8 mouse cellular contexts compared by ENCODE assay signal in the genomic region with DNA sequence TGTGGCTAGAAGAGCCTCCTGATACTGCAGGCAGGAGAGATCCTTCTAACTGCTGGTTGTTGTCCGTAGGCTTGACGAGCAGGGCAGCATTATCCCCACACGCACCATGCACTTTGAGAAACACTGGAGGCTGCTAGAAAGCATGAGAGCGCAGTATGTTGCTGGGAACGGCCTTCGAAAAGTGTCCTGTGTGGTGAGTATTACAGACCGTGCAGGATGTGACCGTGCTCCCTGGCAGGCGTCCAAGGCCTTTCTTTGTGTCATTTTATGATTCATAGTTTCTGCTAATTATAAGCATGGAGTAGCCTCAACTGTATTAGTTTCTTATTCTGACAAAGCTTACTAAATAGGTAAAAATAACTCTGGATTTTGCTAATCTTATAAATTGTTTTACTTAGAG. TPM values are rescaled to one million over a fixed set of nuclear protein-coding genes. Genes with fewer than 3 reads are reported as not detected.
A peak's percentile ranks its signal among the peaks of the same experiment; 100 is the strongest.
DNase-seq lines count a peak whose midpoint lies in the region; ATAC-seq and TF ChIP-seq lines count a peak whose summit lies in the region.

No protein-coding gene starts in this region.

- TF ChIP-seq CTCF in brain, embryonic 14.5 days (IDR thresholded peaks at IDR 0.05; ENCODE audit: borderline replicate concordance, extremely low read depth, insufficient read depth, insufficient read length) = no peak
- TF ChIP-seq CTCF in lung, postnatal 0 days (IDR thresholded peaks at IDR 0.05) = no peak

- TF ChIP-seq POLR2A in brain, embryonic 14.5 days (IDR thresholded peaks at IDR 0.05; ENCODE audit: borderline replicate concordance, extremely low read depth, insufficient read depth, insufficient read length, poor library complexity, severe bottlenecking) = no peak

- peaks cover 49% of the 10 kb centered on the region; the same call in 1 of the 2 replicates for H3K36me3 ChIP-seq in lung, postnatal 0 days (ENCODE audit: insufficient read depth, low read length)
- H3K36me3 ChIP-seq in hindbrain, embryonic 14.5 days (replicated peaks; ENCODE audit: control insufficient read depth, insufficient read depth) = peaks cover 84% of the 10 kb centered on the region

- TF ChIP-seq EP300 in lung, postnatal 0 days (IDR thresholded peaks at IDR 0.05) = no peak

- H3K4me3 ChIP-seq in lung, postnatal 0 days (ENCODE audit: low read depth, low read length) = no peak overlapping the region
- H3K4me3 ChIP-seq in hindbrain, embryonic 14.5 days (replicated peaks; ENCODE audit: low read length) = no peak overlapping the region

- H3K9ac ChIP-seq in lung, postnatal 0 days (replicated peaks; ENCODE audit: low read depth) = no peak overlapping the region
- H3K9ac ChIP-seq in hindbrain, embryonic 14.5 days = no peak overlapping the region

- no peak overlapping the region for H3K4me2 ChIP-seq in lung, postnatal 0 days (replicated peaks; ENCODE audit: low read depth, low read length)
- no peak overlapping the region for H3K4me2 ChIP-seq in hindbrain, embryonic 14.5 days (replicated peaks)

- peak overlapping the region; percentile 5; the same call in 1 of the 2 replicates for H3K27ac ChIP-seq in lung, postnatal 0 days (ENCODE audit: low read length)
- no peak overlapping the region for H3K27ac ChIP-seq in hindbrain, embryonic 14.5 days

- DNase-seq in right cerebral cortex, adult 18-20 months = peak; percentile 21
- no peak for DNase-seq in right cerebral cortex, postnatal 4 days
- peak; percentile 9 for DNase-seq in brain, embryonic 14.5 days (ENCODE audit: low read depth)
- peak; percentile 74 for DNase-seq in heart, postnatal 14 days
- DNase-seq in lung, postnatal 0 days (ENCODE audit: low spot score) = peak; percentile 68
- no peak for DNase-seq in hindbrain, embryonic 14.5 days (ENCODE audit: low spot score)
- no peak for DNase-seq in thymus, postnatal 4 days

- no peaks in the 10 kb centered on the region for H3K27me3 ChIP-seq in lung, postnatal 0 days (replicated peaks; ENCODE audit: insufficient read depth, low read length)
- H3K27me3 ChIP-seq in hindbrain, embryonic 14.5 days (ENCODE audit: control insufficient read depth, insufficient read depth, low read length) = no peaks in the 10 kb centered on the region

- no peaks in the 10 kb centered on the region for H3K9me3 ChIP-seq in lung, postnatal 0 days (ENCODE audit: low read length)
- H3K9me3 ChIP-seq in hindbrain, embryonic 14.5 days (ENCODE audit: control insufficient read depth, low read length) = no peaks in the 10 kb centered on the region

- H3K4me1 ChIP-seq in lung, postnatal 0 days (ENCODE audit: insufficient read depth, low read depth, low read length) = no peaks in the 10 kb centered on the region
- H3K4me1 ChIP-seq in hindbrain, embryonic 14.5 days (replicated peaks; ENCODE audit: control insufficient read depth, insufficient read depth, low read length) = peaks cover 5% of the 10 kb centered on the region; the same call in 1 of the 2 replicates

- 34% methylated on average over 9 of the region's 9 CpGs for WGBS in lung, postnatal 0 days
- 68% methylated on average over 9 of the region's 9 CpGs for WGBS in hindbrain, embryonic 14.5 days

- peak; percentile 77 for ATAC-seq in lung, postnatal 0 days
- no peak for ATAC-seq in hindbrain, embryonic 14.5 days (ENCODE audit: low FRiP score)
- ATAC-seq in monocyte, adult 5-6 weeks (replicated peaks; ENCODE audit: insufficient number of reproducible peaks, low FRiP score, low TSS enrichment, poor library complexity, severe bottlenecking) = no peak

- intact Hi-C loops in heart, postnatal 14 days (cut with DNase I) = no loop called here

RNA-seq across cellular contexts. Expression of gene Anapc4, which starts 32.0 kb away (rescaled TPM):
- polyA plus RNA-seq in brain, embryonic 14.5 days (2012; rRNA removed) = 140 and 148 TPM in 2 replicates
- total RNA-seq in heart, postnatal 14 days (2021) = 10 to 100 TPM; 39.1 to 43.4 TPM
- 65.3 and 66.6 TPM in 2 replicates for polyA plus RNA-seq in lung, postnatal 0 days (2015; fragmentation: Nextera tagmentation; extraction: Ambion mirVana)
- polyA plus RNA-seq in hindbrain, embryonic 14.5 days (2014; fragmentation: Nextera tagmentation; extraction: Ambion mirVana) = 116 and 117 TPM in 2 replicates
- total RNA-seq in monocyte, adult 5-6 weeks (2017) = 44.5 to 78.4 TPM (median 70.0 TPM) in 3 replicates

Comparison
In these comparisons a context has a peak if more than half of its experiments do, and no peak if none do; other contexts are left out.
1. DNase-seq: peak in right cerebral cortex, adult 18-20 months (single experiment), brain, embryonic 14.5 days (single experiment), heart, postnatal 14 days (2 of 2) and lung, postnatal 0 days (single experiment); none in right cerebral cortex, postnatal 4 days (single experiment), hindbrain, embryonic 14.5 days (single experiment) and thymus, postnatal 4 days (single experiment).